7 mouse cellular contexts compared by ENCODE assay signal in the genomic region with DNA sequence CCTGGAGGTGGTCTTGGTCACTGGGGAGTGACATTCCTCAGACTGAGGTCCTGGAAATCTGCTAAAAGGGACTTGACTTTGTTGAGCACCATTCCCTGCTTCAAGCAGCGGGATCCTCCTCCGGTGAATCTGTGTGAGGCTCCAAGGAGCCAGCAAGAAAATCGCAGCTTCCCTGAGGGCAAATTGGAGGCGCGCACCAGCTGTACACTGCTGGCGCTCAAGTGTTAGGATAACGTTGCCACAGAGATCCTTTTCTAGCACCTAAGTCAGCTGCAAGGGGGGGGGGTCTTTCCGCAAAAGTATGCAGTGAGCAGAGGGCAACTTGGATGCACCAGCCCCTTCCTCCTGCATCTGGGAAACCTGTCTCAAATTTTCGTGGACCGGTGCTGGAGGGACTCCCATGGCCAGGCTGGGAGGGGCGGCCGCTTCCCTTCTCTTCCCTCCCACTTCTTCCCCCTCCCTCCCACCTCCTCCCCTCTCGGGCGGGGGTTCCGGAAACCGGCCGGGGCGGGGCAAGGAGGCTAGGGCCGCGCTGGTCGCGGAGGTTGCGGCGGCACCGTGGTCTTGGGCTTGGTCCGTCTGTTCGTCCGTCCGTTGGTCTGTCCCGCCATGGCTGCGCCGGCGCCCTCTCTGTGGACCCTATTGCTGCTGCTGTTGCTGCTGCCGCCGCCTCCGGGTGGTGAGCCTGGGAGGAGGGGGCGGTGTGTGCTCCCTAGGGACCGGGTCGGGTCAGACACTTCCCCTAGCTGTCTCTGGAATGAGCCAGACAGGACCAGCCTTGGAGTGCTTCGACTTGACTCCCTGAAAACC. TPM values are rescaled to one million over a fixed set of nuclear protein-coding genes. Genes with fewer than 3 reads are reported as not detected.
DNase-seq lines count a peak whose midpoint lies in the region; ATAC-seq and TF ChIP-seq lines count a peak whose summit lies in the region.

A gene (plus strand): TSS at position 480 of the 810 bp plus-strand sequence.

- no peaks in the 10 kb centered on the region for H3K9me3 ChIP-seq in hindbrain, embryonic 12.5 days (replicated peaks)

- H3K27ac ChIP-seq in hindbrain, embryonic 12.5 days: no peak within 1 kb of the TSS
- peak within 1 kb of the TSS; percentile 83 for H3K27ac ChIP-seq in macrophage
- H3K27ac ChIP-seq in small intestine, adult 2 months (ENCODE audit: insufficient read depth, low read depth, low read length): peak within 1 kb of the TSS; percentile 73

- H3K79me2 ChIP-seq in macrophage (ENCODE audit: inconsistent target): peaks cover 44% of the 10 kb centered on the region

- no peak for TF ChIP-seq CTCF in brain, embryonic 14.5 days (IDR thresholded peaks at IDR 0.05; ENCODE audit: borderline replicate concordance, extremely low read depth, insufficient read depth, insufficient read length)
- TF ChIP-seq CTCF in small intestine, adult 2 months (IDR thresholded peaks at IDR 0.05; ENCODE audit: extremely low read depth, insufficient read length, insufficient replicate concordance, low read depth, low read length): no peak

- peaks cover 11% of the 10 kb centered on the region for H3K4me1 ChIP-seq in hindbrain, embryonic 12.5 days
- peaks cover 11% of the 10 kb centered on the region; the same call in 1 of the 2 replicates for H3K4me1 ChIP-seq in small intestine, adult 2 months (ENCODE audit: control insufficient read depth, insufficient read depth, insufficient read length, low read length)

- peak; percentile 79 for ATAC-seq in hindbrain, embryonic 12.5 days (ENCODE audit: low FRiP score)

- 0 out of 2 replicates have a peak, but pooled peaks have one; percentile 28 for TF ChIP-seq POLR2A in brain, embryonic 14.5 days (IDR thresholded peaks at IDR 0.05; ENCODE audit: borderline replicate concordance, extremely low read depth, insufficient read depth, insufficient read length, poor library complexity, severe bottlenecking)
- peak; percentile 55; the same call in 1 of the 2 replicates for TF ChIP-seq POLR2A in small intestine, adult 2 months (IDR thresholded peaks at IDR 0.05; ENCODE audit: low read depth, low read length)

- WGBS in hindbrain, embryonic 12.5 days: under 1% methylated on average over 30 of the region's 40 CpGs
- 2% methylated on average over 40 of the region's 40 CpGs for WGBS in macrophage (ENCODE audit: missing documents)
- WGBS in small intestine, adult 2 months: under 1% methylated on average over 40 of the region's 40 CpGs

- H3K36me3 ChIP-seq in hindbrain, embryonic 12.5 days: no peaks in the 10 kb centered on the region
- 0 out of 2 replicates have a peak, but pooled peaks cover 6% of the 10 kb centered on the region for H3K36me3 ChIP-seq in macrophage (ENCODE audit: inconsistent target)
- H3K36me3 ChIP-seq in small intestine, adult 2 months (ENCODE audit: control insufficient read depth, insufficient read depth, low read length): 0 out of 2 replicates have a peak, but pooled peaks cover 1% of the 10 kb centered on the region

- DNase-seq in Muller cell, postnatal 12 days (ENCODE audit: inconsistent ontology term): peak; percentile 88
- DNase-seq in brain, embryonic 14.5 days (ENCODE audit: low read depth): peak; percentile 68
- DNase-seq in forelimb bud, embryonic 11.5 days (ENCODE audit: low read depth, low spot score): peak; percentile 63
- DNase-seq in left cerebral cortex, adult 8-10 months (ENCODE audit: low spot score in 2 of 2): no peak

- peak within 1 kb of the TSS; percentile 69 for H3K9ac ChIP-seq in hindbrain, embryonic 12.5 days

- no peaks in the 10 kb centered on the region for H3K27me3 ChIP-seq in hindbrain, embryonic 12.5 days
- H3K27me3 ChIP-seq in small intestine, adult 2 months (ENCODE audit: control insufficient read depth, insufficient read depth, low read length): no peaks in the 10 kb centered on the region

- H3K4me3 ChIP-seq in hindbrain, embryonic 12.5 days: peak within 1 kb of the TSS; percentile 53
- peak within 1 kb of the TSS; percentile 86 for H3K4me3 ChIP-seq in macrophage (ENCODE audit: inconsistent target)
- peak within 1 kb of the TSS; percentile 92 for H3K4me3 ChIP-seq in small intestine, adult 2 months (ENCODE audit: low read depth, low read length)

- H3K4me2 ChIP-seq in hindbrain, embryonic 12.5 days (replicated peaks): peak within 1 kb of the TSS; percentile 90

RNA-seq across cellular contexts. Expression of the gene that starts here (rescaled TPM):
- 78.6 and 83.1 TPM in 2 replicates for polyA plus RNA-seq in brain, embryonic 14.5 days (2012; rRNA removed)
- polyA plus RNA-seq in hindbrain, embryonic 12.5 days (2016; fragmentation: Nextera tagmentation; extraction: Ambion mirVana): 52.3 and 56.6 TPM in 2 replicates
- total RNA-seq in left cerebral cortex, adult 8-10 months (2022): 10 to 100 TPM; 81.8 to 96.8 (median 91.6) TPM
- total RNA-seq in macrophage (2018; cell fraction: chromatin; rRNA removed): 100 to 1,000 TPM in 11 of 26 experiments, 10 to 100 TPM in 15; 37.8 to 248 (median 84.3) TPM
- total RNA-seq in macrophage (2018; cell fraction: cytosol; rRNA removed): 100 to 1,000 TPM; 280 to 394 (median 346) TPM
- 100 to 1,000 TPM; 148 to 355 (median 263) TPM for total RNA-seq in macrophage (2018; cell fraction: nucleus; rRNA removed)
- polyA plus RNA-seq in macrophage (2018): 392 to 901 TPM (median 421 TPM) in 3 replicates
- polyA plus RNA-seq in small intestine, adult 2 months (2012; rRNA removed): 406 and 675 TPM in 2 replicates

Comparison
In these comparisons a context has a peak if more than half of its experiments do, and no peak if none do; other contexts are left out.
1. DNase-seq: peak in Muller cell, postnatal 12 days (single experiment), brain, embryonic 14.5 days (single experiment) and forelimb bud, embryonic 11.5 days (single experiment); none in left cerebral cortex, adult 8-10 months (0 of 2).
2. Peak in every context shown above with its lines, with median percentiles within 50 percentile points of each other: H3K4me3 ChIP-seq.